In the genomic region with DNA sequence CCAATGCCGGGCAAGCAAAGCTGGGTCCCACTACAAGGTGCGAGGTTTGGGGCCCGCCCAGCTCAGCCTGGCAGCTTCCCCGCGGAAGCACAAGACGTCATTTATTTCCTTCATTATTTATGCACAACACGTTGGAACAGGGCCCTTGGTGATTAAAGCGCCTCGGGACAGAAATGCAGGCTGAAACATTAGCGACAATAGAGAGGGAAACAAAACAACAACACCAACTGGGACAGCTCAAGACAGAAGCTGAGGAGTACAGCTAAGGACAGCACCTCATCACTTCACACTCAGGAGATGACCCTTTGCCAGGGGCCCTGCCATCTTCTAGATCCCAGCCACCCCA, we compare ENCODE assay signal across 7 mouse cellular contexts.
DNase-seq lines count a peak whose midpoint lies in the region; ATAC-seq lines count a peak whose summit lies in the region.

No protein-coding gene starts in this region.

- peaks cover 2% of the 10 kb centered on the region; the same call in 1 of the 2 replicates for H3K9me3 ChIP-seq in heart, embryonic 11.5 days (replicated peaks; ENCODE audit: control insufficient read depth, low read length)
- H3K9me3 ChIP-seq in midbrain, embryonic 15.5 days, result no peaks in the 10 kb centered on the region

- no peak for ATAC-seq in heart, embryonic 11.5 days (replicated peaks; ENCODE audit: insufficient number of reproducible peaks, low FRiP score, low TSS enrichment)
- ATAC-seq in midbrain, embryonic 15.5 days (replicated peaks), result peak; percentile 67
- no peak for ATAC-seq in frontal cortex, adult (ENCODE audit: low TSS enrichment)
- ATAC-seq in activated CD4-positive, CD25-positive, alpha-beta regulatory T cell, adult 4 months, result no peak

- peaks cover 8% of the 10 kb centered on the region; the same call in 1 of the 2 replicates for H3K4me1 ChIP-seq in heart, embryonic 11.5 days (ENCODE audit: control insufficient read depth, insufficient read depth, low read length)
- H3K4me1 ChIP-seq in midbrain, embryonic 15.5 days, result peaks cover 27% of the 10 kb centered on the region

- H3K27ac ChIP-seq in heart, embryonic 11.5 days (ENCODE audit: low read depth, low read length), result no peak overlapping the region
- 0 out of 2 replicates have a peak overlapping the region, but pooled peaks have one; percentile 55 for H3K27ac ChIP-seq in midbrain, embryonic 15.5 days

- H3K4me3 ChIP-seq in heart, embryonic 11.5 days (ENCODE audit: low read depth, low read length), result peak overlapping the region; percentile 15
- no peak overlapping the region for H3K4me3 ChIP-seq in midbrain, embryonic 15.5 days

- H3K27me3 ChIP-seq in heart, embryonic 11.5 days (ENCODE audit: control insufficient read depth, insufficient read depth, low read length), result peaks cover 12% of the 10 kb centered on the region; the same call in 1 of the 2 replicates
- H3K27me3 ChIP-seq in midbrain, embryonic 15.5 days (replicated peaks), result no peaks in the 10 kb centered on the region

- peak overlapping the region; percentile 54 for H3K4me2 ChIP-seq in heart, embryonic 11.5 days
- H3K4me2 ChIP-seq in midbrain, embryonic 15.5 days, result peak overlapping the region; percentile 38

- 6% methylated on average over 10 of the region's 10 CpGs for WGBS in heart, embryonic 11.5 days (ENCODE audit: insufficient replicate concordance)
- 1% methylated on average over 10 of the region's 10 CpGs for WGBS in midbrain, embryonic 15.5 days

- no peaks in the 10 kb centered on the region for H3K36me3 ChIP-seq in heart, embryonic 11.5 days (ENCODE audit: control insufficient read depth, insufficient read depth, low read length)
- no peaks in the 10 kb centered on the region for H3K36me3 ChIP-seq in midbrain, embryonic 15.5 days (replicated peaks)

- H3K9ac ChIP-seq in heart, embryonic 11.5 days (ENCODE audit: low read depth, low read length), result no peak overlapping the region; the same call in 1 of the 2 replicates
- no peak overlapping the region for H3K9ac ChIP-seq in midbrain, embryonic 15.5 days

- peak; percentile 17 for DNase-seq in spleen, postnatal 36 days (ENCODE audit: low spot score in 2 of 2)
- no peak for DNase-seq in spleen, postnatal 4 days (ENCODE audit: low spot score in 2 of 2)
- DNase-seq in kidney, postnatal 14 days, result peak; percentile 28

Comparison
In these comparisons a context has a peak if more than half of its experiments do, and no peak if none do; other contexts are left out.
1. DNase-seq: peak in spleen, postnatal 36 days (2 of 2) and kidney, postnatal 14 days (single experiment); none in spleen, postnatal 4 days (0 of 2).